Mouse (Mus musculus) spleen, postnatal 14 days (tissue): ENCODE data around the gene Igf2bp3.
"Not testable (repeated sequence)": the region's sequence is repeated elsewhere in the genome, so short reads cannot be mapped to it uniquely, and the experiment has no call there.

ENCODE experiments used
- DNase-seq, 2 experiments: peaks; one replicate each; pipeline ENCODE4 v3.0.0; 2021 to 2022; ENCODE audit warnings: low spot score in 2 of 2

Gene Igf2bp3

GRCm38 (mm10) chr6:49214928-49215747, at the start of gene Igf2bp3:
TSS of gene Igf2bp3 (minus strand) at chr6:49214957.
- peak; percentile 69 to 82 for DNase-seq

GRCm38 (mm10) chr6:49264446-49264845, 49.7 kb upstream of the Igf2bp3 start:
- not testable (repeated sequence) for DNase-seq

- peak; percentile 94 to 97 for DNase-seq
Measured at GRCm38 (mm10) chr6:49263847-49264243, 49.1 kb upstream of the Igf2bp3 start, which contains the start of gene Tra2a. TSS of gene Tra2a (minus strand) at chr6:49264033.

GRCm38 (mm10) chr6:49263081-49263846, 48.5 kb upstream of the Igf2bp3 start:
- DNase-seq: peak in 1 of 2 experiments; percentile 35

GRCm38 (mm10) chr6:49262421-49262820, 47.7 kb upstream of the Igf2bp3 start:
- no peak for DNase-seq

- no peak for DNase-seq
Measured at GRCm38 (mm10) chr6:49259711-49260110, 45.0 kb upstream of the Igf2bp3 start.

- no peak for DNase-seq
Measured at GRCm38 (mm10) chr6:49257880-49258279, 43.1 kb upstream of the Igf2bp3 start.

GRCm38 (mm10) chr6:49252207-49252606, 37.5 kb upstream of the Igf2bp3 start:
- no peak for DNase-seq

- DNase-seq: no peak
Measured at GRCm38 (mm10) chr6:49251199-49251598, 36.4 kb upstream of the Igf2bp3 start.

GRCm38 (mm10) chr6:49247246-49247645, 32.5 kb upstream of the Igf2bp3 start:
- no peak for DNase-seq

GRCm38 (mm10) chr6:49242331-49242730, 27.6 kb upstream of the Igf2bp3 start:
- no peak for DNase-seq

GRCm38 (mm10) chr6:49241562-49241961, 26.8 kb upstream of the Igf2bp3 start:
- DNase-seq: no peak

GRCm38 (mm10) chr6:49236331-49236730, 21.6 kb upstream of the Igf2bp3 start:
- peak; percentile 100 for DNase-seq

- DNase-seq: no peak
Measured at GRCm38 (mm10) chr6:49233356-49233755, 18.6 kb upstream of the Igf2bp3 start.

GRCm38 (mm10) chr6:49228126-49228679, 13.4 kb upstream of the Igf2bp3 start:
- no peak for DNase-seq

GRCm38 (mm10) chr6:49227184-49227735, 12.5 kb upstream of the Igf2bp3 start:
- no peak for DNase-seq

- no peak for DNase-seq
Measured at GRCm38 (mm10) chr6:49225728-49226123, 11.0 kb upstream of the Igf2bp3 start.

GRCm38 (mm10) chr6:49224923-49225727, 10.4 kb upstream of the Igf2bp3 start:
- DNase-seq: no peak

- DNase-seq: no peak
Measured at GRCm38 (mm10) chr6:49221906-49222305, 7.1 kb upstream of the Igf2bp3 start.

- no peak for DNase-seq
Measured at GRCm38 (mm10) chr6:49219920-49220604, 5.3 kb upstream of the Igf2bp3 start.
